Mouse (Mus musculus): ENCODE data around the gene Scn4b.

Gene Scn4b

GRCm38 (mm10) chr9:45126941-45127340, 11.3 kb upstream of the Scn4b start:
- DNase-seq, result no peak

GRCm38 (mm10) chr9:45130119-45130518, 8.1 kb upstream of the Scn4b start:
- no peak for DNase-seq

GRCm38 (mm10) chr9:45133484-45134310, 4.5 kb upstream of the Scn4b start:
- peak; percentile 85 to 86 for DNase-seq

- no peak for DNase-seq
Measured at GRCm38 (mm10) chr9:45136442-45137169, 1.6 kb upstream of the Scn4b start.

GRCm38 (mm10) chr9:45139082-45139481, 887 bp downstream of the Scn4b start:
- no peak for DNase-seq

GRCm38 (mm10) chr9:45140945-45141344, 2.8 kb downstream of the Scn4b start:
- no peak for DNase-seq

GRCm38 (mm10) chr9:45142686-45143085, 4.5 kb downstream of the Scn4b start:
- no peak for DNase-seq

- DNase-seq, result peak in 1 of 2 experiments; percentile 25
Measured at GRCm38 (mm10) chr9:45145533-45146266, 7.5 kb downstream of the Scn4b start.

- DNase-seq, result peak; percentile 82 to 89
Measured at GRCm38 (mm10) chr9:45146267-45146597, 8.0 kb downstream of the Scn4b start.

GRCm38 (mm10) chr9:45150933-45151332, 12.7 kb downstream of the Scn4b start:
- DNase-seq, result no peak

GRCm38 (mm10) chr9:45153361-45153760, 15.2 kb downstream of the Scn4b start:
- no peak for DNase-seq

- no peak for DNase-seq
Measured at GRCm38 (mm10) chr9:45167903-45168302, 29.7 kb downstream of the Scn4b start.

- DNase-seq, result no peak
Measured at GRCm38 (mm10) chr9:45170150-45170549, 32.0 kb downstream of the Scn4b start.

- no peak for DNase-seq
Measured at GRCm38 (mm10) chr9:45171073-45171610, 32.9 kb downstream of the Scn4b start.

- no peak for DNase-seq
Measured at GRCm38 (mm10) chr9:45173475-45173874, 35.3 kb downstream of the Scn4b start.

- DNase-seq, result no peak
Measured at GRCm38 (mm10) chr9:45179282-45179681, 41.1 kb downstream of the Scn4b start.

- no peak for DNase-seq
Measured at GRCm38 (mm10) chr9:45181770-45182169, 43.6 kb downstream of the Scn4b start, which contains the start of gene BC049352. BC049352 (plus strand) TSS chr9:45182007.

- no peak for DNase-seq
Measured at GRCm38 (mm10) chr9:45182521-45182920, 44.3 kb downstream of the Scn4b start.

- DNase-seq, result peak in 1 of 2 experiments; percentile 6
Measured at GRCm38 (mm10) chr9:45183266-45183665, 45.1 kb downstream of the Scn4b start.

- no peak for DNase-seq
Measured at GRCm38 (mm10) chr9:45185250-45185649, 47.1 kb downstream of the Scn4b start.

- DNase-seq, result no peak
Measured at GRCm38 (mm10) chr9:45188570-45189563, 50.7 kb downstream of the Scn4b start.

Measured in cerebellum, postnatal 36 days (tissue).